Mouse (Mus musculus): ENCODE data around the gene Atf7ip.

DNA sequence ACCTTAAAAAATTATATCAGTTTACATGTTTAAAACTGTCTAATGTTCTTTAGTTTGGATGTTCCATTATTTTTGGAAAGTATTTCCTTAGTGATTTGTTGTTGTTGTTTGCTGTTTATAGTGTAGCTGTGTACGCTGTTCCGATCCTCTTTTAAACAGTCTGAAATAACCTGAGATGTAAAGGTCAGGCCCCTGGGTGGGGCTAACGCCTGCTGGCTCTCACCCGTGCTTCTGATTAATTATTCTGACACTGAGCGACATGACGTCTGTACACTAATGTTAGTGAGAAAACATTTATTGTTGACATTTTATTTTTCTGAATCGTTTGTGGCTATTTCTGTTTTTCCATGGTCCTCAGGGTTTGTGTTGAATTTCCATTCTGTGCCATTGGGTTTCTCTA, 41.0 kb downstream of the Atf7ip start:
- TF ChIP-seq CTCF (IDR thresholded peaks at IDR 0.05; ENCODE audit: low read depth) (no peak), EP300 (IDR thresholded peaks at IDR 0.05; ENCODE audit: low read depth) (no peak)
